Mouse (Mus musculus) MEL (cell line): ENCODE data around the gene Ccl9. TPM values are rescaled to one million over a fixed set of nuclear protein-coding genes. Genes with fewer than 3 reads are reported as not detected.

Source experiments
- DNase-seq: peaks from one replicate; pipeline ENCODE4 v3.0.0; 2011; ENCODE audit warnings: low read depth, low spot score
- H3K27ac ChIP-seq: 2 replicates; pipeline ENCODE4 v1.5.1; 2012; ENCODE audit warnings: low read depth, mild to moderate bottlenecking, control low read depth, low read length, moderate library complexity; ENCODE audit not compliant: control insufficient read depth
- H3K27me3 ChIP-seq, 2 experiments: fragments of 150-350 bp in 1 of 2; sonication (generic) in 1 of 2; 2 replicates each; pipeline ENCODE4 v1.6.1; 2012; ENCODE audit warnings: low read length in 2 of 2, mild to moderate bottlenecking in 2 of 2, improper control_type of control experiment in 1 of 2, moderate library complexity in 1 of 2; ENCODE audit not compliant: insufficient read depth in 2 of 2, control insufficient read depth in 1 of 2
- H3K36me3 ChIP-seq, 2 experiments: 2 replicates each; pipeline ENCODE4 v1.6.1; 2012 to 2014; ENCODE audit warnings: low read length in 2 of 2, improper control_type of control experiment in 1 of 2, inconsistent platforms in 1 of 2, mild to moderate bottlenecking in 1 of 2; ENCODE audit not compliant: insufficient read depth in 2 of 2, control insufficient read depth in 1 of 2
- H3K4me1 ChIP-seq, 2 experiments: fragments of 150-350 bp in 1 of 2; sonication (generic) in 1 of 2; 2 replicates each; pipeline ENCODE4 v1.6.1; 2012; ENCODE audit warnings: low read length in 2 of 2, improper control_type of control experiment in 1 of 2, mild to moderate bottlenecking in 1 of 2; ENCODE audit not compliant: insufficient read depth in 2 of 2, control insufficient read depth in 1 of 2
- H3K4me3 ChIP-seq, 2 experiments: fragments of 150-350 bp in 1 of 2; sonication (generic) in 1 of 2; 2 replicates each; pipeline ENCODE4 v1.5.1; 2012; ENCODE audit warnings: low read depth in 2 of 2, low read length in 2 of 2, mild to moderate bottlenecking in 2 of 2, moderate library complexity in 2 of 2, control low read depth in 1 of 2, improper control_type of control experiment in 1 of 2; ENCODE audit not compliant: control insufficient read depth in 1 of 2, insufficient read depth in 1 of 2
- H3K79me2 ChIP-seq: 2 replicates; pipeline ENCODE4 v1.6.1; 2012; ENCODE audit warnings: mild to moderate bottlenecking, low read length, moderate library complexity; ENCODE audit not compliant: control insufficient read depth, poor library complexity, insufficient read depth
- H3K9ac ChIP-seq: 2 replicates; pipeline ENCODE4 v1.6.1; 2012; ENCODE audit warnings: low read depth, mild to moderate bottlenecking, control low read depth, low read length, moderate library complexity; ENCODE audit not compliant: control insufficient read depth, poor library complexity, severe bottlenecking
- H3K9me3 ChIP-seq: fragments of 150-350 bp; sonication (generic); replicated peaks from 2 replicates; pipeline ENCODE4 v1.6.1; 2012; ENCODE audit warnings: mild to moderate bottlenecking, low read length, improper control_type of control experiment, moderate library complexity; ENCODE audit not compliant: insufficient read depth
- CHD1 ChIP-seq: IDR thresholded peaks from 2 replicates; pipeline ENCODE4 v1.6.1; 2012; ENCODE audit warnings: low read depth, mild to moderate bottlenecking, inconsistent platforms, low read length, improper control_type of control experiment
- CHD2 ChIP-seq: IDR thresholded peaks from 2 replicates; pipeline ENCODE4 v1.6.1; 2011; ENCODE audit warnings: low read length, improper control_type of control experiment
- E2F4 ChIP-seq: IDR thresholded peaks from 2 replicates; pipeline ENCODE4 v1.6.1; 2011; ENCODE audit warnings: low read depth, low read length, improper control_type of control experiment, borderline replicate concordance
- ELF1 ChIP-seq: IDR thresholded peaks from 2 replicates; pipeline ENCODE4 v1.6.1; 2014; ENCODE audit warnings: low read depth, mild to moderate bottlenecking, inconsistent platforms, low read length, improper control_type of control experiment, moderate library complexity
- EP300 ChIP-seq, 2 experiments: IDR thresholded peaks; 2 replicates each; pipeline ENCODE4 v1.6.1; 2011; ENCODE audit warnings: improper control_type of control experiment in 2 of 2, low read length in 2 of 2, low read depth in 1 of 2, mild to moderate bottlenecking in 1 of 2
- ETS1 ChIP-seq: IDR thresholded peaks from 2 replicates; pipeline ENCODE4 v1.6.1; 2012; ENCODE audit warnings: low read depth, mild to moderate bottlenecking, inconsistent platforms, low read length, improper control_type of control experiment, moderate library complexity
- GATA1 ChIP-seq: IDR thresholded peaks from 2 replicates; pipeline ENCODE4 v1.6.1; 2011; ENCODE audit warnings: low read depth, low read length, improper control_type of control experiment
- HCFC1 ChIP-seq: IDR thresholded peaks from 2 replicates; pipeline ENCODE4 v1.6.1; 2012; ENCODE audit warnings: low read depth, mild to moderate bottlenecking, inconsistent platforms, low read length, improper control_type of control experiment, moderate library complexity
- KAT2A ChIP-seq: conservative IDR thresholded peaks from 2 replicates; pipeline ENCODE4 v1.6.1; 2012; ENCODE audit warnings: low read depth, low read length, improper control_type of control experiment, inconsistent platforms
- MAFK ChIP-seq: IDR thresholded peaks from 2 replicates; pipeline ENCODE4 v1.6.1; 2011; ENCODE audit warnings: low read depth, mild to moderate bottlenecking, low read length, improper control_type of control experiment, borderline replicate concordance
- MAX ChIP-seq: IDR thresholded peaks from 2 replicates; pipeline ENCODE4 v1.6.1; 2011; ENCODE audit warnings: low read length, improper control_type of control experiment
- MEF2A ChIP-seq: IDR thresholded peaks from 2 replicates; pipeline ENCODE4 v1.6.1; 2014; ENCODE audit warnings: low read depth, mild to moderate bottlenecking, inconsistent platforms, low read length, improper control_type of control experiment; ENCODE audit not compliant: poor library complexity, insufficient replicate concordance, severe bottlenecking; ENCODE audit errors: extremely low read depth
- MYB ChIP-seq: IDR thresholded peaks from 2 replicates; pipeline ENCODE4 v1.6.1; 2011; ENCODE audit warnings: mild to moderate bottlenecking, low read depth, low read length, improper control_type of control experiment
- MYC ChIP-seq: IDR thresholded peaks from 2 replicates; pipeline ENCODE4 v1.6.1; 2011; ENCODE audit warnings: low read depth, mild to moderate bottlenecking, low read length, improper control_type of control experiment, moderate library complexity
- NELFE ChIP-seq: IDR thresholded peaks from 2 replicates; pipeline ENCODE4 v1.6.1; 2011; ENCODE audit warnings: low read depth, low read length, improper control_type of control experiment
- POLR2AphosphoS5 ChIP-seq: IDR thresholded peaks from 2 replicates; pipeline ENCODE4 v1.6.1; 2012; ENCODE audit warnings: low read depth, borderline replicate concordance, mild to moderate bottlenecking, inconsistent platforms, low read length, moderate library complexity, mixed read lengths
- RAD21 ChIP-seq: IDR thresholded peaks from 2 replicates; pipeline ENCODE4 v1.6.1; 2011; ENCODE audit warnings: mild to moderate bottlenecking, low read depth, low read length, improper control_type of control experiment
- SMC3 ChIP-seq: IDR thresholded peaks from 2 replicates; pipeline ENCODE4 v1.6.1; 2011; ENCODE audit warnings: low read depth, low read length, improper control_type of control experiment
- TAL1 ChIP-seq: IDR thresholded peaks from 2 replicates; pipeline ENCODE4 v1.6.1; 2012; ENCODE audit warnings: mild to moderate bottlenecking, inconsistent platforms, low read length, moderate library complexity, mixed read lengths
- TBP ChIP-seq: IDR thresholded peaks from 2 replicates; pipeline ENCODE4 v1.8.0; 2011; ENCODE audit warnings: low read depth, low read length, improper control_type of control experiment
- UBTF ChIP-seq: IDR thresholded peaks from 2 replicates; pipeline ENCODE4 v1.6.1; 2012; ENCODE audit warnings: low read depth, mild to moderate bottlenecking, inconsistent platforms, low read length, improper control_type of control experiment, moderate library complexity, borderline replicate concordance; ENCODE audit not compliant: insufficient read depth
- USF2 ChIP-seq, 2 experiments: IDR thresholded peaks; 2 replicates each; pipeline ENCODE4 v1.6.1; 2011 to 2012; ENCODE audit warnings: improper control_type of control experiment in 2 of 2, low read length in 2 of 2, borderline replicate concordance in 1 of 2, inconsistent platforms in 1 of 2, low read depth in 1 of 2, mild to moderate bottlenecking in 1 of 2; ENCODE audit not compliant: insufficient read depth in 1 of 2
- ZC3H11A ChIP-seq: IDR thresholded peaks from 2 replicates; pipeline ENCODE4 v1.6.1; 2012; ENCODE audit warnings: low read depth, mild to moderate bottlenecking, inconsistent platforms, low read length, improper control_type of control experiment
- ZMIZ1 ChIP-seq: IDR thresholded peaks from 2 replicates; pipeline ENCODE4 v1.6.1; 2012; ENCODE audit warnings: low read depth, mild to moderate bottlenecking, inconsistent platforms, low read length, improper control_type of control experiment, moderate library complexity
- polyA plus RNA-seq, 2 experiments: library from polyadenylated mRNA; stranded (reverse) in 1 of 2; unstranded in 1 of 2; fragments of >175 nt in 1 of 2; fragments of >200 nt in 1 of 2; gene quantifications; 2 replicates each; pipeline versions ENCODE4 v1.2.1 to v1.2.4; 2012; ENCODE audit warnings: low replicate concordance in 2 of 2, low read depth in 1 of 2; ENCODE audit not compliant: insufficient read length in 2 of 2, insufficient read depth in 1 of 2, missing spikeins in 1 of 2
- total RNA-seq: library from RNA; depleted of rRNA; stranded (reverse); fragments of 300-350 nt; gene quantifications from 2 replicates; pipeline ENCODE4 v1.2.3, GENCODE M21; 2012

The Ccl9 gene
- total and polyA plus RNA-seq, 3 experiments, result 0.62 to 1.7 TPM; not detected in 1

DNA sequence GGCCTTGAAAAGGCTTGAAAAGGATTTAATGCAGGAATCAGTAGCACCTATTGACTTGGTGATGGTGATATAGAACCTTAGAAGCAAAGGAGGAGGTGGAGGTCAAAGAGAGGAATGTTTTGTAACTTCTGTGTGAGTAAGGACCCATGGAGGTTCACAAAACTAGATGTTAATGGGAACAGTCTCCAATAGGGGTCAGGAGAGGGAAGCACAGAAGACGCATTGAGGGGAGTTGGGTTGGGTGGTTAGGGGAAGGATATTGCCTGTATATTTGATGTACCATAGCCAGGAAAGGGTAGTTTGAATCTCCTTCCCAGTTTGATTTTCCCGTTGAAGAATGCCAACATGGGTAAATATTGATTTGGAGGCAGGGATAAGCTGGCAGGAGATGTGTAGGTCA is 5.8 kb upstream of the Ccl9 start:
- Histone ChIP-seq H3K79me2 (no peaks in the 10 kb centered on the region), H3K27ac (no peak overlapping the region), H3K36me3 (peaks cover 0 to 16% of the 10 kb centered on the region in 2 experiments; a peak in 2 of 4 replicates), H3K4me1 (peaks cover 2 to 14% of the 10 kb centered on the region in 2 experiments; a peak in 3 of 4 replicates), H3K4me3 (no peak overlapping the region)
- TF ChIP-seq RAD21 (no peak), MAX (no peak), MYC (no peak), CHD2 (no peak), UBTF (no peak), ETS1 (no peak), ZMIZ1 (no peak), HCFC1 (no peak), MYB (no peak), CHD1 (no peak), KAT2A (no peak), USF2 (IDR thresholded peaks at IDR 0.05; ENCODE audit: borderline replicate concordance in 1 of 2, insufficient read depth in 1 of 2, low read depth in 1 of 2, low read length in 2 of 2) (no peak), EP300 (IDR thresholded peaks at IDR 0.05; ENCODE audit: low read depth in 1 of 2, low read length in 2 of 2) (no peak), MAFK (no peak), GATA1 (no peak)
- TF ChIP-seq, all 39 proteins: peak for 0
- DNase-seq, result no peak
- Histone ChIP-seq H3K9me3 (no peaks in the 10 kb centered on the region), H3K9ac (no peak overlapping the region), H3K27me3 (peaks cover 4 to 7% of the 10 kb centered on the region in 2 experiments)

DNA sequence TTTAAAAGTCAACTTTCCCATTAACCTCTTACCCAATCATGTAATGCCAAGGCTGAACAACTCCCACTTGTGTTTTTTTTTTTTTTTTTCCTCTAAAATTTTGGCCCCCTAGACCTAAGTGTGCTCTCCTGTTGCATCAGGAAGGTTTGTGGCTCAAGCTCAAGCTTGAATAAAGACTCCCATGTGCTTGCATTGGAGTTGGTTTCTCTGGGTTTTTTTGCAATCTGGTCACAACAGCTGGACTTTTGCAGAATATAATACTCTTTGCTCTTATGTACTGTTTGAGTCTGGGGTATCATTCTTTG is 5.0 kb upstream of the Ccl9 start:
- no peak overlapping the region for H3K9ac ChIP-seq
- H3K4me3 ChIP-seq, result no peak overlapping the region
- H3K79me2 ChIP-seq, result no peaks in the 10 kb centered on the region
- H3K27me3 ChIP-seq, result peaks cover under 1 to 7% of the 10 kb centered on the region in 2 experiments
- H3K27ac ChIP-seq, result no peak overlapping the region
- peaks cover 2 to 16% of the 10 kb centered on the region in 2 experiments; a peak in 3 of 4 replicates for H3K4me1 ChIP-seq
- H3K9me3 ChIP-seq, result no peaks in the 10 kb centered on the region
- no peak for DNase-seq
- H3K36me3 ChIP-seq, result peaks cover 0 to 19% of the 10 kb centered on the region in 2 experiments; a peak in 2 of 4 replicates
- TF ChIP-seq ZC3H11A (no peak), ELF1 (no peak), SMC3 (no peak), MEF2A (no peak), POLR2AphosphoS5 (no peak), TBP (no peak), MAX (no peak), TAL1 (no peak), USF2 (IDR thresholded peaks at IDR 0.05; ENCODE audit: borderline replicate concordance in 1 of 2, insufficient read depth in 1 of 2, low read depth in 1 of 2, low read length in 2 of 2) (no peak), NELFE (no peak), CHD2 (no peak), E2F4 (no peak)
